Mouse (Mus musculus): Measurements from ENCODE around the gene Gm18596.
"Not testable (repeated sequence)": the region's sequence is repeated elsewhere in the genome, so short reads cannot be mapped to it uniquely, and the experiment has no call there.

Gm18596 gene

DNA sequence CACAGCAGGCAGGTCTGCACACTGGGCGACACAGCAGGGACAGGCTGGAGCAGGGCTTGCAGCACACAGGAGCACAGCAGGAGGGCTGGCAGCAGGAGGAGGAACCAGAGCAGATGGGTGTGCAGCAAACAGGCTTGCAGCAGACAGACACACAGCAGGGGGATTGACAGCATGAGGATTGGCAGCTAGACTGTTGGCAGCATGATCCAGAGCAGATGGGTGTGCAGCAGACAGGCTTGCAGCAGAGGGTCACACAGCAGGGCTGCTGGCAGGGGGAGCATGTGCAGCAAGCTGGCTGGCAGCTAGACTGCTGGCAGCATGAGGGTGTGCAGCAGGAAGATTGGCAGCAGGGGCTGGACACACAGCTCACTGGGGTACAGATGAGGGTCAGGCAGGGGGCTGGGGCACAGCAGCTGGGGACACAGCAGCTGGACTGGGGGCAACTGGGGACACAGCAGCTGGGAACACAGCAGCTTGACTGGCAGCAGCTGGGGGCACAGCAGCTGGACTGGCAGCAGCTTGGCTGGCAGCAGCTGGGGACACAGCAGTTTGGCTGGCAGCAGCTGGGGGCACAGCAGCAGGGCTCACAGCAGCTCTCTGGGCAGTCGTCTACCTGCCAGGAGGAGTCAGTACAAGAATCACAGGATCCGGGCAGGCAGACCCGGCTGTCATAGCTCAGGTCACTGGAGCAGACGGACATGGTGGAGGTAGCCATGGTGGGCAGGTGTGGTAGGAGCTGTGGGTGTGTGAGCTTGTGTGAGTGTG is at the start of gene Gm18596:
Gm18596 (minus strand) TSS at position 715 of the 765 bp plus-strand sequence.
- DNase-seq = not testable (repeated sequence)

GRCm38 (mm10) chr10:77788621-77789020 is 46.2 kb upstream of the Gm18596 start:
- no peak for DNase-seq

- DNase-seq = not testable (repeated sequence)
These were observed 45.4 kb upstream of the Gm18596 start, which contains the start of gene Gm7137 for GRCm38 (mm10) chr10:77787876-77788275. Gm7137 (minus strand) TSS chr10:77788200.

GRCm38 (mm10) chr10:77783396-77783795 is 41.0 kb upstream of the Gm18596 start:
- DNase-seq = not testable (repeated sequence)

- not testable (repeated sequence) for DNase-seq
These were observed 40.0 kb upstream of the Gm18596 start, which contains the start of gene Gm3250 for GRCm38 (mm10) chr10:77782442-77782841. Gm3250 (minus strand) TSS chr10:77782542.

DNA sequence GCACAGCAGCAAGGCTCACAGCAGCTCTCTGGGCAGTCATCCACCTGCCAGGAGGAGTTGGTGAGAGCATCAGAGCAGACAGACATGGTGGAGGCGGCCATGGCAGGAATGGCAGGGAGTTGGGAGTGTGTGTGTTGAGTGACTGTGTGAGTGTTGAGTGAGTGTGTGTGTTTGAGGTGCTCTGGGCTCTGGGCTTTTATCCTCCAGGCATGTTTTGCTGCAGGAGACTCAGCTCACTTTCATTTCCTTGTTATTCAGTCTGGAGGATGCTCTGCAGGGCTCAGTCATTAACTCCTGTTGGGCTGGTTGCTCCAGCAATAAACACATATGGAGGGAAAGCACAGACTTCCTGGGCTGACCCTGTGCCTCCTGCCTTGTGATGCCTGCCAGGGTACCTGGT is 34.4 kb upstream of the Gm18596 start, which contains the start of gene Gm7138:
Gm7138 (minus strand) TSS at position 101 of the 400 bp plus-strand sequence.
- not testable (repeated sequence) for DNase-seq

DNA sequence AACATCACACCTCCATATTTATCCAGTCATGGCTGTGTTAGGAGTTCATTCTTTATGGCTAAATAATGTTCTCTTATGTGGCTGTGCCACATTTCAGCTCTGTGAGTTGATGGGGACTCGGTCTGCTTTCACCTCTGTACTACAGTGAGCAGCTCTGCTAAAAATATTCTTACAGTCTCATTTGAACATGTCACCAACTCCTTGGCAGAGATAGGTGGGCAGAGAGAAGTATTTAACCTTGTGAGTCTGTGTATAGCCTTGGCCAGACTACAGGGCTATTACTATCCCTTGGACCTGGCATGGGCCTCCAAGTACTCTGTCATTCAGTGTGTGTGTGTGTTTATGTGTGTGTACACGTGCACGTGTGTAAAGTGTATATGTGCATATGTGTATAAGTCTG is 29.7 kb upstream of the Gm18596 start:
- DNase-seq = not testable (repeated sequence)

DNA sequence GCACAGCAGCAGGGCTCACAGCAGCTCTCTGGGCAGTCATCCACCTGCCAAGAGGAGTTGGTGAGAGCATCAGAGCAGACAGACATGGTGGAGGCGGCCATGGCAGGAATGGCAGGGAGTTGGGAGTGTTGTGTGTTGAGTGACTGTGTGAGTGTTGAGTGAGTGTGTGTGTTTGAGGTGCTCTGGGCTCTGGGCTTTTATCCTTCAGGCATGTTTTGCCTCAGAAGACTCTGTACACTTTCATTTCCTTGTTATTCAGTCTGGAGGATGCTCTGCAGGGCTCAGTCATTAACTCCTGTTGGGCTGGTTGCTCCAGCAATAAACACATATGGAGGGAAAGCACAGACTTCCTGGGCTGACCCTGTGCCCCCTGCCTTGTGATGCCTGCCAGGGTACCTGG is 28.8 kb upstream of the Gm18596 start, which contains the start of gene Gm3238:
Gm3238 (minus strand) TSS at position 101 of the 400 bp plus-strand sequence.
- not testable (repeated sequence) for DNase-seq

DNA sequence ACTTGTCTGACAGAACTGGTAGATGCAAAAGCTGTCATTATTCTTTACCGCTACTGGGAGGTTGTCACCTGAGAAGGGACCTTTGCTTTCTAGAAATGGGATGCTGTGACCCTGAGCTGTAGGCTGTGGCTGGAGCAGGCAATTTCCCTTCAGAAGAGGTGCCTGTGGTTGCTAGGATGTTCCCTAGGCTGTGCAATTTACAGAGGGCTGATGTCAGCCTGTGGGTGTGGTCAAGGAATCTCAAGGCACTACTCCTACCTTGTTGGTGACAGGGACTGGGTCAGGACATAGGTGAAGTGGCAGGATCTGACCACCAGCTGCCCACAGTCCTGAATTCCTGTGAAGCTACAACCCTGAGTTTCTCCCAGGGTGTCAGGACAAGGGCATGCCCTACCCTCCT is 27.3 kb upstream of the Gm18596 start:
- no peak for DNase-seq

GRCm38 (mm10) chr10:77759582-77759981 is 17.1 kb upstream of the Gm18596 start, which contains the start of gene Gm3233:
Gm3233 (minus strand) TSS chr10:77759682.
- DNase-seq = not testable (repeated sequence)

DNA sequence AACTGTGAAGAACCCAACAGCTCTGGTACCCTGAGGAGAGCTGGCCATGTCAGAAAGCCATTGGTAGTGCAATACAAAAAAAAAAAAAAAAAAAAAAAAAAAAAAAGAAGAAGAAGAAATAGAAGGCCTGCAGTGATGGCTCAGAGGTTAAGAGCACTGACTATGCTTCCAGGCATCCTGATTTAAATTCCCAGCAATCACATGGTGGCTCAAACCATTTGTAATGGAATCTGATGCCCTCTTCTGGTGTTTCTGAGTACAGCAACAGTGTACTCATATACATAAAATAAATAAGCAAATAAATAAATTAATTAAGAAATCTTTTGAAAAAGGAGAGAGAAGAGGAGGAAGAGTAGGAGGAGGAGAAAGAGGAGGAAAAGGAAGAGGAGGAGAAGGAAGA is 11.0 kb upstream of the Gm18596 start:
- no peak for DNase-seq

- not testable (repeated sequence) for DNase-seq
These were observed 9.9 kb upstream of the Gm18596 start for GRCm38 (mm10) chr10:77752312-77752711.

GRCm38 (mm10) chr10:77751254-77751653 is 8.8 kb upstream of the Gm18596 start, which contains the start of gene Gm9736:
Gm9736 (minus strand) TSS chr10:77751354.
- not testable (repeated sequence) for DNase-seq

DNA sequence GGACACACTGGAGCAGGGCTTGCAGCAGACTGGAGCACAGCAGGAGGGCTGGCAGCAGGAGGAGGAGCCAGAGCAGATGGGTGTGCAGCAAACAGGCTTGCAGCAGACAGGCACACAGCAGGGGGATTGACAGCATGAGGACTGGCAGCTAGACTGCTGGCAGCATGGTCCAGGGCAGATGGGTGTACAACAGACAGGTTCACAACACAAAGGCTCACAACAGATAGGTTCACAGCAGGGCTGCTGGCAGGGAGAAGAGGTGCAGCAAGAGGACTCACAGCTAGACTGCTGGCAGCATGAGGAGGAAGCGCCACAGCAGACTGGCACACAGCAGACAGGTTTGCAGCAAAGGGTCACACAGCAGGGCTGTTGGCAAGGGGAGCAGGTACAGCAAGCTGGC is 8.2 kb upstream of the Gm18596 start:
- DNase-seq = not testable (repeated sequence)

DNA sequence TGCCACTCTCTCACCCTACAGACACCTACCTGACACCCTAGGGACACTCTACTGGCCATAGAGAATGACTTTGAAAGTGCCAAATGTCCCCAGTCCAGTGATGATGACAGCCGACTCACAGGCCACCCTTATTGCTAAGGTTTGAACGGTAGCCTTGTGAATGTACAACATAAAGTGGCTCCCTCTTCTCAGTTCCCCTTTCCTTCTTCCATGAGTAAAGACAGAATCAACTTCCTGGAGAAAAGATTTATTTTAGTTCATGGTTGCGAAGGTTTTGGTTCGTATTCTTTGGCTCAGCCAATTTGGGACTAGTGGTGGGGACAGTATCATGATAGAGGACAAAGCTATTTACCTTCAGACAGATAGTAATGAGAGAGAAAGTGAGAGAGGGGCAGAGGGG is 3.5 kb downstream of the Gm18596 start:
- DNase-seq = no peak

GRCm38 (mm10) chr10:77735928-77736327 is 6.5 kb downstream of the Gm18596 start:
- DNase-seq = no peak

GRCm38 (mm10) chr10:77729241-77729640 is 13.2 kb downstream of the Gm18596 start:
- no peak for DNase-seq

DNA sequence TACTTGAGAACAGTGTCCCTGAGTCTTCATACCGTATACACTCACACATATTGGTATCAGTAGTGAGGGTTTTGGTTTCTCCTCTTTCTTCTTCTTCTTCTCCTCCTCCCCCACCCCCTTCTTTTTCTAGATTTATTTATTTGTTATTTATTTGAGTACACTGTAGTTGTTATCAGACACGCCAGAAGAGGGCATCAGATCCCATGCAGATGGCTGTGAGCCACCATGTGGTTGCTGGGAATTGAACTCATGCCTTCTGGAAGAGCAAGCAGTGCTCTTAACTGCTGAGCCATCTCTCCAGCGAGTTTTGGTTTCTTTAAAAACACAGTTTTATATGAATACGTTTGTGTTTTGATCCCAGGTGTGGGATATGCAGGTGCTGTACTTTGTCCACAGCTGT is 14.2 kb downstream of the Gm18596 start:
- DNase-seq = no peak

- no peak for DNase-seq
These were observed 16.3 kb downstream of the Gm18596 start, which contains the start of gene Gm10100 for GRCm38 (mm10) chr10:77726186-77726585. Gm10100 (plus strand) TSS chr10:77726486.

DNA sequence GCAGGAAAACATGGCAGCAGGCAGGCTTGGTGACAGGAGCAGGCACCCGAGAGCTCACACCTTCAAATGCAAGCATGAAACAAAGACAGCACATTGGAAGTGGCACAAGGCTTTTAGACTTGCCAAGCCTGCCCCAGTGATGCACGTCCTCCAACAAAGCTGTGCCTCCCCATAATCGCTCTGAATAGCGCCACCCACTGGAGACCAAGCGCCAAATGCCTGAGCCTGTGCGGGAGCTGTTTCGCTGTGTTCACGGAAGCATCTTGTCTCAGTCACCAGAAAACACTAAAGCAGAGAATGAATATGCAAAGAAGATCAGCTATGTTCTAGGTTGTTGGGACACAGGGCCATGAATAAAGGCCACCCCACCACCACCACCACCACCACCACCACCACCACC is 17.6 kb downstream of the Gm18596 start:
- no peak for DNase-seq

DNA sequence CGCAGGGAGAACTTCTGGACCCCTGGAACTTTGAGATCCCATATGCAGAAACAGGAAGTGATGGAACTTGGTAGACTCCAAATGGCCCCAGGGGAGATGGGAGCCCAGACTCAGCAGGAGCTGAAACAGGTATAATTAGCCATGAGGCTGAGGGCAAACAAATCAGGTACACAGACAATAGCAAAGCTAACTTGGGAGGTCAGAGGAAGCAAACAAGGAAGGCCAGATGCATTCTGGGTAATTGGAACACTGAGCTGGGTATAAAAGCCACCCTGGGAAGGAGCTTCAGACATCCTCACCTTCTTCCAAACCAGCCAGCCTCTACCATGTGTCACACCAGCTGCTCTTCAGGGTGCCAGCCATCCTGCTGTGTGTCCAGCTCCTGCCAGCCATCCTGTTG is 22.1 kb downstream of the Gm18596 start, which contains the start of gene Krtap12-1:
Krtap12-1 (plus strand) TSS at position 301 of the 400 bp plus-strand sequence.
- not testable (repeated sequence) for DNase-seq

DNA sequence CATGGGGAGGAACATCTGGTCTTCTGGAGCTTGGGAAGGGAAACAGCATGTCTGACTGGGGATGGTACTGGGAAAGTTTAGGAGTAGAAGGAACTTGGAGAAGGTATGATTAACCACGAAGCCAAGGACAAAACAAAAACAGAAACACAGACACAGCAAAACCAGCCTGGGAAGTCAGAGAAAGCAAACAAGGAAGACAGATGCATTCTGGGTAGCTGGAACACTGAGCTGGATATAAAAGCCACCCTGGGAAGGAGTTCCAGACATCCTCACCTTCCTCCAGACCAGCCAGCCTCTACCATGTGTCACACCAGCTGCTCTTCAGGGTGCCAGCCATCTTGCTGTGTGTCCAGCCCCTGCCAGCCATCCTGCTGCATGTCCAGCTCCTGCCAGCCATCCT is 26.9 kb downstream of the Gm18596 start, which contains the start of gene Gm10142:
Gm10142 (plus strand) TSS at position 301 of the 400 bp plus-strand sequence.
- DNase-seq = no peak

DNA sequence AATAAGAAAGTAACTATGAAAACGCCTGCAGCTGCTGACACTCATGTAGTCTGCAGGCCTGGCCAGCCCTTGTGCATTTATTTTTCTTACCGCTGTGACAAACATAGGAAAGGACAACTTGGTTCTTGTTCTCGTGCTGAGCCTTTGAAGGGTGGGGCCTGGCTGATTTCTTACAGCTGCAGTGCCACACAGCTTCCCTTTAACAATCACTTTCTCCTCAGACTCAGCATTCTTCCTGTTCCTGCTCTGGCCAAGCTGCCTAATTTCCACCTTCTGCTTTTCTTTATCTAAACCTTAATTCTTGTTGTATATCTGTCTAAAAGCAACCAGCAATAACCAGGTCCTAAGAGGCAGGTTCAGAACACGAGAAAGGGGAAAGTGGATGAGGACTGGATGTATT is 28.7 kb downstream of the Gm18596 start:
- DNase-seq = no peak

DNA sequence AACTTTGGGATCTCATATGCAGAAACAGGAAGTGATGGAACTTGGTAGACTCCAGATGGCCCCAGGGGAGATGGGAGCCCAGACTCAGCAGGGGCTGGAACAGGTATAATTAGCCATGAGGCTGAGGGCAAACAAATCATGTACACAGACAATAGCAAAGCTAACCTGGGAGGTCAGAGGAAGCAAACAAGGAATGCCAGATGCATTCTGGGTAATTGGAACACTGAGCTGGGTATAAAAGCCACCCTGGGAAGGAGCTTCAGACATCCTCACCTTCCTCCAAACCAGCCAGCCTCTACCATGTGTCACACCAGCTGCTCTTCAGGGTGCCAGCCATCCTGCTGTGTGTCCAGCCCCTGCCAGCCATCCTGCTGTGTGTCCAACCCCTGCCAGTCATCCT is 31.3 kb downstream of the Gm18596 start, which contains the start of gene Gm10024:
Gm10024 (plus strand) TSS at position 301 of the 400 bp plus-strand sequence.
- DNase-seq = not testable (repeated sequence)

Data from kidney, postnatal 14 days (tissue).